Comparison of ENCODE assay signal across 9 mouse cellular contexts in the genomic region with DNA sequence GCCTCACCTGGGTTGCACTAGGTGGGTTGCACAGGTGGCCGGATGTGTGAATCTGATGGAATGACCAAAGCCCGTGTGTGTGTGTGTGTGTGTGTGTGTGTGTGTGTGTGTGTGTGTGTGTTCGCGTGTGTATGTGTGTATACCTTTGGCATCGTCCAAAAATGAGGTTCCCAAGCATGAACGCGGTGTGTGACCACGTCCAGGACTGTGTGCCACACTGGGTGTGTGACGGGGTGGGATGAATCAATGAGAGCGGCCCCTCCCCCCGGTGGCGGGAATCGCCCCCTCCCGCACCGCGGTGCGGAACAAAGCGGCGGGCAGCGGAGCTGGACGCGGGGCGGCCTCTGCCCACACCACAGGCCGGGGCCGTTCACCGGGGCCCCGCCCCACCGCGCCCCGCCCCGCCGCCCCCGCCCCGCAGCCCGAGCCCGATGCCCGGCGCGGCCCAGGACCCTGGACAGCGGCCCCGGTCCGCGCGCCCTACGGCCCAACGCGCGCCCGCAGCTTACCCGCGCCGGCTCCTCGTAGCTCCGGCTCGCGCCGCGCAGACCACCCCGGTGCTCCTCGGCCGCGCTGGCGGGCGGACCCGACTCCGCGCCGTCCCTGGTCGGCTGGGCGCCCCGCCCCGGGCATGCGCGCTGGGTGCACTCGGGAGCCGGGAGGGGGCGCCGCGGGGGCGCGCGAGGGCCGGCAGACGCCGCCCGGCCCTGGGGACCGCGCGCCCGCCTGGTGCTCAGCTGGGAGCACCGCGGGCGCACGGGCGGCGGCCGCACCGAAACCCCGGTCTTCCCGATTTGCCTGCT. TPM values are rescaled to one million over a fixed set of nuclear protein-coding genes. Genes with fewer than 3 reads are reported as not detected.
DNase-seq lines count a peak whose midpoint lies in the region; ATAC-seq and TF ChIP-seq lines count a peak whose summit lies in the region.
"Had no signal": no experiment of that assay in that cellular context is flagged by ENCODE, and none has a peak within 500 bp of the region (broad histone marks: within the 10 kb centered on the region; RNA-seq: fewer than 3 reads in every experiment).

No protein-coding gene starts in this region.

- TF ChIP-seq CTCF in lung, embryonic 14.5 days (IDR thresholded peaks at IDR 0.05; ENCODE audit: low read depth), result no peak
- TF ChIP-seq CTCF in liver, postnatal 0 days (IDR thresholded peaks at IDR 0.05; ENCODE audit: low read depth), result no peak

- DNase-seq in lung, embryonic 14.5 days, result peak; percentile 82
- no peak for DNase-seq in lung, postnatal 36 days
- DNase-seq in brain, adult 2 months (ENCODE audit: low read depth, low spot score), result peak; percentile 83
- DNase-seq in induced T-regulatory cell, adult 2 months (ENCODE audit: low read depth), result peak; percentile 8
- peak; percentile 29 for DNase-seq in liver, postnatal 0 days
- peak; percentile 78 for DNase-seq in right cerebral cortex, postnatal 14 days
- no peak for DNase-seq in adipocyte (ENCODE audit: low spot score)

- no peak for TF ChIP-seq EP300 in liver, postnatal 0 days (IDR thresholded peaks at IDR 0.05; ENCODE audit: low read depth)

- H3K4me2 ChIP-seq in lung, embryonic 14.5 days, result peak overlapping the region; percentile 82
- peak overlapping the region; percentile 91 for H3K4me2 ChIP-seq in embryonic facial prominence, embryonic 13.5 days
- peak overlapping the region; percentile 72 for H3K4me2 ChIP-seq in liver, postnatal 0 days (ENCODE audit: low read depth, low read length)

- no peaks in the 10 kb centered on the region for H3K9me3 ChIP-seq in lung, embryonic 14.5 days (ENCODE audit: low read depth, low read length)
- H3K9me3 ChIP-seq in embryonic facial prominence, embryonic 13.5 days, result no peaks in the 10 kb centered on the region
- H3K9me3 ChIP-seq in liver, postnatal 0 days (ENCODE audit: low read length), result no peaks in the 10 kb centered on the region

- H3K36me3 ChIP-seq in lung, embryonic 14.5 days (ENCODE audit: insufficient read depth), result no peaks in the 10 kb centered on the region
- H3K36me3 ChIP-seq in embryonic facial prominence, embryonic 13.5 days, result no peaks in the 10 kb centered on the region
- H3K36me3 ChIP-seq in liver, postnatal 0 days (replicated peaks; ENCODE audit: insufficient read depth, low read length), result no peaks in the 10 kb centered on the region

- no peak overlapping the region for H3K9ac ChIP-seq in lung, embryonic 14.5 days
- 0 out of 2 replicates have a peak overlapping the region, but pooled peaks have one; percentile 46 for H3K9ac ChIP-seq in embryonic facial prominence, embryonic 13.5 days
- H3K9ac ChIP-seq in liver, postnatal 0 days (replicated peaks), result no peak overlapping the region

- peaks cover 32% of the 10 kb centered on the region for H3K27me3 ChIP-seq in lung, embryonic 14.5 days (ENCODE audit: insufficient read depth, low read length)
- peaks cover 65% of the 10 kb centered on the region for H3K27me3 ChIP-seq in embryonic facial prominence, embryonic 13.5 days
- H3K27me3 ChIP-seq in liver, postnatal 0 days (ENCODE audit: insufficient read depth, low read length), result peaks cover 48% of the 10 kb centered on the region

- H3K4me1 ChIP-seq in lung, embryonic 14.5 days (ENCODE audit: insufficient read depth), result no peaks in the 10 kb centered on the region
- H3K4me1 ChIP-seq in embryonic facial prominence, embryonic 13.5 days, result peaks cover 6% of the 10 kb centered on the region
- H3K4me1 ChIP-seq in liver, postnatal 0 days (ENCODE audit: insufficient read depth), result peaks cover 7% of the 10 kb centered on the region

- 2% methylated on average over 81 of the region's 100 CpGs for WGBS in lung, embryonic 14.5 days
- 2% methylated on average over 43 of the region's 100 CpGs for WGBS in embryonic facial prominence, embryonic 13.5 days
- 7% methylated on average over 22 of the region's 100 CpGs for WGBS in liver, postnatal 0 days (ENCODE audit: insufficient replicate concordance)

- no peak overlapping the region for H3K27ac ChIP-seq in lung, embryonic 14.5 days (ENCODE audit: low read depth)
- H3K27ac ChIP-seq in embryonic facial prominence, embryonic 13.5 days, result no peak overlapping the region
- no peak overlapping the region for H3K27ac ChIP-seq in liver, postnatal 0 days (ENCODE audit: low read depth)

- peak; percentile 87 for ATAC-seq in lung, embryonic 14.5 days (ENCODE audit: insufficient read depth)
- peak; percentile 9; the same call in 1 of the 2 replicates for ATAC-seq in embryonic facial prominence, embryonic 13.5 days (ENCODE audit: insufficient number of reproducible peaks, insufficient read depth, low FRiP score, low TSS enrichment, low read depth)
- peak; percentile 55 for ATAC-seq in liver, postnatal 0 days

- peak overlapping the region; percentile 53 for H3K4me3 ChIP-seq in lung, embryonic 14.5 days (ENCODE audit: low read depth, low read length)
- H3K4me3 ChIP-seq in embryonic facial prominence, embryonic 13.5 days, result peak overlapping the region; percentile 58
- H3K4me3 ChIP-seq in liver, postnatal 0 days (ENCODE audit: low read depth, low read length), result peak overlapping the region; percentile 43

RNA-seq across cellular contexts. Expression of a gene that starts 0.4 kb away (rescaled TPM):
- 0.34 and 0.53 TPM in 2 replicates for polyA plus RNA-seq in lung, embryonic 14.5 days (2014; fragmentation: Nextera tagmentation; extraction: Ambion mirVana)
- 0.44 and 0.46 TPM in 2 replicates for polyA plus RNA-seq in embryonic facial prominence, embryonic 13.5 days (2015; fragmentation: Nextera tagmentation; extraction: Ambion mirVana)
- not detected in 2 replicates for polyA plus RNA-seq in liver, postnatal 0 days (2015; fragmentation: Nextera tagmentation; extraction: Ambion mirVana)
- polyA plus RNA-seq: liver, adult 2 months had no signal

RNA-seq across cellular contexts. Expression of a gene that starts 17.1 kb away (rescaled TPM):
- polyA plus RNA-seq in lung, embryonic 14.5 days (2014; fragmentation: Nextera tagmentation; extraction: Ambion mirVana), result not detected in 2 replicates
- 0.20 TPM in 1 of 2 replicates, not detected in the other for polyA plus RNA-seq in embryonic facial prominence, embryonic 13.5 days (2015; fragmentation: Nextera tagmentation; extraction: Ambion mirVana)
- not detected in 2 replicates for polyA plus RNA-seq in liver, postnatal 0 days (2015; fragmentation: Nextera tagmentation; extraction: Ambion mirVana)
- polyA plus RNA-seq: liver, adult 2 months had no signal

RNA-seq across cellular contexts. Expression of a gene that starts 34.5 kb away (rescaled TPM):
- not detected in 2 replicates for polyA plus RNA-seq in lung, embryonic 14.5 days (2014; fragmentation: Nextera tagmentation; extraction: Ambion mirVana)
- not detected in 2 replicates for polyA plus RNA-seq in embryonic facial prominence, embryonic 13.5 days (2015; fragmentation: Nextera tagmentation; extraction: Ambion mirVana)
- not detected in 2 replicates for polyA plus RNA-seq in liver, postnatal 0 days (2015; fragmentation: Nextera tagmentation; extraction: Ambion mirVana)
- polyA plus RNA-seq: liver, adult 2 months had no signal

RNA-seq across cellular contexts. Expression of a gene that starts 39.9 kb away (rescaled TPM):
- polyA plus RNA-seq in lung, embryonic 14.5 days (2014; fragmentation: Nextera tagmentation; extraction: Ambion mirVana), result 6.5 and 8.7 TPM in 2 replicates
- 7.5 and 7.6 TPM in 2 replicates for polyA plus RNA-seq in embryonic facial prominence, embryonic 13.5 days (2015; fragmentation: Nextera tagmentation; extraction: Ambion mirVana)
- polyA plus RNA-seq in liver, postnatal 0 days (2015; fragmentation: Nextera tagmentation; extraction: Ambion mirVana), result 2.1 and 2.2 TPM in 2 replicates

RNA-seq across cellular contexts. Expression of a gene that starts 48.0 kb away (rescaled TPM):
- polyA plus RNA-seq in lung, embryonic 14.5 days (2014; fragmentation: Nextera tagmentation; extraction: Ambion mirVana), result 0.04 TPM in 1 of 2 replicates, not detected in the other
- polyA plus RNA-seq in embryonic facial prominence, embryonic 13.5 days (2015; fragmentation: Nextera tagmentation; extraction: Ambion mirVana), result 1.4 TPM in 1 of 2 replicates, not detected in the other
- 7.0 TPM in 2 replicates for polyA plus RNA-seq in liver, postnatal 0 days (2015; fragmentation: Nextera tagmentation; extraction: Ambion mirVana)

Comparison
In these comparisons a context has a peak if more than half of its experiments do, and no peak if none do; other contexts are left out.
1. DNase-seq: peak in lung, embryonic 14.5 days (single experiment), brain, adult 2 months (single experiment), induced T-regulatory cell, adult 2 months (single experiment), liver, postnatal 0 days (single experiment) and right cerebral cortex, postnatal 14 days (single experiment); none in lung, postnatal 36 days (single experiment) and adipocyte (single experiment).
2. ATAC-seq: peak in every context shown above with its lines; median percentile 87 in lung, embryonic 14.5 days; 55 in liver, postnatal 0 days; 9 in embryonic facial prominence, embryonic 13.5 days.
3. Peak in every context shown above with its lines, with median percentiles within 50 percentile points of each other: H3K4me2 ChIP-seq and H3K4me3 ChIP-seq.